Mouse (Mus musculus) liver, embryonic 18 days (tissue): Measurements from ENCODE around the gene Epha7. TPM values are rescaled to one million over a fixed set of nuclear protein-coding genes. Genes with fewer than 3 reads are reported as not detected.

Experiments
- polyA plus RNA-seq: library from polyadenylated mRNA; depleted of rRNA; stranded (reverse); fragments of >200 nt; gene quantifications from 2 replicates; pipeline ENCODE4 v1.2.3, GENCODE M21; 2012; rRNA removed

Gene Epha7
- 0.78 and 0.88 TPM in 2 replicates for polyA plus RNA-seq

DNA sequence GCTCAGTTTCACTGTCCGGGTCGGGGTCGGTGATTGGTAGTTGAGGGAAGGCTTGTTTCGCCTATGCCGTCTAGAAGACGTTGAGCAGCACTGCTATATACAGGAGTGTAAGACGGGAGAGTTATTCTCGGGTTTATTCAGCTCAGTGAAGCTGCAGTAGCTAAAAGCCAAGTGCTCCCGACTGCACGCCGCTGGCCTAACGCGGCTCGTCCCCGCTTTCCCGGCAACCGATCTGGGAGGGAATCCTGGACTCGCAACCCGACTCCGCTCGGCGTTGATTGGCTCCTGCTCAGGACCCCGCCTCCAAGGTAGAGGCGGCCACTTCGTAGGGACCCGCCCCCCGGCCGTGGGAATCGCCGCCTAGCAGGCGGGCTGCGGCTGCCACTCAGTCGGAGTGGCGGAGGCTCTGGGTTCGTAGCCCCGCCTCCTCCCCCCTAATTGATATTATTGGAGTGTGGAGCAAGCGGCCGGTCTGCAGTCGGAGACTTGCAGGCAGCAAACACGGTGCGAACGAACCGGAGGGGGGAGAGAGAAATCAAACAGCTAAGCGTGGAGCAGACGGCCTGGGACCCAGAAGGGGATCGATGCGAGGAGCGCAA is at the start of gene Epha7:
Epha7 (plus strand) TSS at position 441 of the 599 bp plus-strand sequence.

